Mouse (Mus musculus): Measurements from ENCODE around the gene Rpl24. TPM values are rescaled to one million over a fixed set of nuclear protein-coding genes. Genes with fewer than 3 reads are reported as not detected.
"Not testable (repeated sequence)": the region's sequence is repeated elsewhere in the genome, so short reads cannot be mapped to it uniquely, and the experiment has no call there.

Rpl24 gene
- polyA plus RNA-seq (2015; fragmentation: Nextera tagmentation; extraction: Ambion mirVana): 281 and 346 TPM in 2 replicates

DNA sequence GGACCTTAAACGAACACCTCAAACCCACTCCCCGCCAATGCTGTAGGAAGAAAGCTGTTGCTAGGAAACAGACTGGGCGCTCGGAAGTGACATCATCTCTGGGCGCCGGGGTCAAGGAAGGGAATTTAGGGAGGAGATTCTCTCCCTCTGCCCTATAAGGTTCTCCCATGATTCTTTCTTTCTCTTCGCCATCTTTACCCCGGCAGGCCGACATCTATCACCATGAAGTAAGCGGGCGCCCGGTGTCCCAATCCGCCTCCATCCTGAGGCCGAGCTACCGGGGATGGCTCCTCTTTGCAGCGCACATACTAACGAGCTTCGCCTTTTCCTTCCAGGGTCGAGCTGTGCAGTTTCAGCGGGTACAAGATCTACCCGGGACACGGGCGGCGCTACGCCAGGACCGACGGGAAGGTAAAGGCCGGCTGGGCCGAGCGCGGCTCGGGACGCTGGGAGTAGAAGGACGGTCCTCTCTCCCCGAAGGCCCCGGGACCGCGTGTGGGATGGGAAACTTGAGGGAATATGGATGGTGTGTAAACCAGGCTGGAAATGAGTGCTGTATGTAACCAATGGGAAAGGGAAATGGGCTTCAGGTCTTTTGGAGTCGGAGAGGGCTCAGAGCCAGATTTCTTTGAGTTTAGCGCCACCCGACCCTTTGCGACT is at the start of gene Rpl24:
Gene Rpl24, plus strand, starts transcription at position 64 of the 660 bp plus-strand sequence.
- Histone ChIP-seq H3K9ac (peak within 1 kb of the TSS; percentile 68), H3K27ac (replicated peaks) (peak within 1 kb of the TSS; percentile 79), H3K9me3 (replicated peaks) (no peaks in the 10 kb centered on the region), H3K4me2 (peak within 1 kb of the TSS; percentile 79), H3K36me3 (replicated peaks) (peaks cover 38% of the 10 kb centered on the region), H3K4me1 (replicated peaks) (peaks cover 19% of the 10 kb centered on the region), H3K27me3 (no peaks in the 10 kb centered on the region), H3K4me3 (replicated peaks) (peak within 1 kb of the TSS; percentile 71)
- ATAC-seq (ENCODE audit: insufficient read depth): peak; percentile 86
- WGBS (ENCODE audit: insufficient replicate concordance): under 1% methylated on average over 42 of the region's 42 CpGs

- H3K9me3 ChIP-seq (replicated peaks): no peaks in the 10 kb centered on the region
- peaks cover 7% of the 10 kb centered on the region for H3K4me1 ChIP-seq (replicated peaks)
- no peak overlapping the region for H3K27ac ChIP-seq (replicated peaks)
- no peak overlapping the region for H3K9ac ChIP-seq
- no peak overlapping the region for H3K4me2 ChIP-seq
- no peaks in the 10 kb centered on the region for H3K36me3 ChIP-seq (replicated peaks)
- ATAC-seq (ENCODE audit: insufficient read depth): no peak
- WGBS (ENCODE audit: insufficient replicate concordance): 80% methylated on average over 10 of the region's 10 CpGs
- H3K4me3 ChIP-seq (replicated peaks): no peak overlapping the region
- H3K27me3 ChIP-seq: no peaks in the 10 kb centered on the region
Observed at GRCm38 (mm10) chr16:55922079-55922478, 44.0 kb upstream of the Rpl24 start.

DNA sequence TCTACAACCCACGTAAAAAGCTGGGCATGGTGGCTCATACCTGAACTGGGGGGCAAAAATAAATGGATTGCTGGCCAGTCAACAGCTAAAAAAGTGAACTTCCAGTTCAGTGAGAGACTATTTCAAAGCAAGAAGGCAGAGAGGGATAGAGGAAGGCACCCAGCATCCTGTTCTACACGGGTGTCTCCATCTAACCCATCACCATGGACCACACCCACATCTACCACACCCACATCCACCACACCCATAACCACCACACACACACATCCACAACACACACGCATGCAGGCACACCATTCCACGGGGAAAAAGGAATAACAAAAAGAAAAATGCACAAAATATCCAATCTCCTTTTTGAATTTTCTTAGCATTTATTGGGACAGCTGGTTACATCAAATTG is 42.1 kb upstream of the Rpl24 start:
- peak; percentile 61; the same call in 1 of the 2 replicates for ATAC-seq (ENCODE audit: insufficient read depth)
- H3K36me3 ChIP-seq (replicated peaks): no peaks in the 10 kb centered on the region
- no peaks in the 10 kb centered on the region for H3K27me3 ChIP-seq
- H3K9ac ChIP-seq: no peak overlapping the region
- H3K27ac ChIP-seq (replicated peaks): no peak overlapping the region
- no peaks in the 10 kb centered on the region for H3K9me3 ChIP-seq (replicated peaks)
- no peak overlapping the region for H3K4me3 ChIP-seq (replicated peaks)
- 45% methylated on average over 4 of the region's 4 CpGs for WGBS (ENCODE audit: insufficient replicate concordance)
- H3K4me2 ChIP-seq: no peak overlapping the region
- H3K4me1 ChIP-seq (replicated peaks): peaks cover 7% of the 10 kb centered on the region

DNA sequence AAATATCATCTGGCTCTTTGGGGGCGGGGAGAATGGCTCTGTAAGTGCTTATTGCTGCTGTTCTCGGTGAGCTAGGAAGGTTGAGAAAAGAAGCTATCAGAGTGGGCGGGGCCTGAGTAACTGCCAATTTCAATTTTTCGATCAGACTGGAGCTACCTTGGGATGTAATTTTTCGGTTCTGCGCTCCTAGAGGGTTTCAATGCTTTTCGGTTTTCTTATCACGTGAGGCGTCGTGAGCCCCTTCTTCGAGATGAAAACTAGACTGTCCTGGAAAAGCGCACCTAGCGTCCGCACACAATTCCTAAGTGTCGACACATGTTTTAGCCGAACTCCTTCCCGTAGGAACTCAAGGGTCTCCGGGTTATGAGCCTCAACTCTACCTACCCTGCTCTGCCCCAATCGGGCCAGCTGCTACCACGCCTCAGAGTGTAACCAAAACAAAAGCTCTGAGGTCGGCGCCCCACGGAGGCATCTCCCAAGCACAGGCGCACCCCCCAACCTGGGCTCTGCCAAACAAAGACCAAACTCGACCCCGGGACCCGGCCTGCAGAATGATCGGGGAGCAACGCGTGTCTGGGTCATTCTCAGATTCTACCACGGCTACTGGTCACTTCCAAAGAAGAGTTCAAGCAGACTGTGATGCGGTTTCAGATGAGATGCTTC is 32.3 kb upstream of the Rpl24 start:
- Histone ChIP-seq H3K9me3 (replicated peaks) (no peaks in the 10 kb centered on the region), H3K36me3 (replicated peaks) (no peaks in the 10 kb centered on the region), H3K4me2 (peak overlapping the region; percentile 83), H3K27me3 (no peaks in the 10 kb centered on the region), H3K9ac (peak overlapping the region; percentile 79), H3K4me3 (replicated peaks) (peak overlapping the region; percentile 87), H3K27ac (replicated peaks) (peak overlapping the region; percentile 76), H3K4me1 (replicated peaks) (peaks cover 21% of the 10 kb centered on the region; the same call in 1 of the 2 replicates)
- peak; percentile 11 for ATAC-seq (ENCODE audit: insufficient read depth)
- under 1% methylated on average over 32 of the region's 32 CpGs for WGBS (ENCODE audit: insufficient replicate concordance)

GRCm38 (mm10) chr16:55934453-55935037 is 31.5 kb upstream of the Rpl24 start, which contains the start of gene Cep97:
Gene Cep97, minus strand, starts transcription at chr16:55934855.
- peaks cover 21% of the 10 kb centered on the region; the same call in 1 of the 2 replicates for H3K4me1 ChIP-seq (replicated peaks)
- H3K9me3 ChIP-seq (replicated peaks): no peaks in the 10 kb centered on the region
- peak within 1 kb of the TSS; percentile 83 for H3K4me2 ChIP-seq
- H3K4me3 ChIP-seq (replicated peaks): peak within 1 kb of the TSS; percentile 87
- peak; percentile 100 for ATAC-seq (ENCODE audit: insufficient read depth)
- peak within 1 kb of the TSS; percentile 79 for H3K9ac ChIP-seq
- WGBS (ENCODE audit: insufficient replicate concordance): under 1% methylated on average over 24 of the region's 24 CpGs
- no peaks in the 10 kb centered on the region for H3K27me3 ChIP-seq
- H3K27ac ChIP-seq (replicated peaks): peak within 1 kb of the TSS; percentile 76
- no peaks in the 10 kb centered on the region for H3K36me3 ChIP-seq (replicated peaks)

GRCm38 (mm10) chr16:55938761-55939160 is 27.3 kb upstream of the Rpl24 start:
- no peaks in the 10 kb centered on the region for H3K27me3 ChIP-seq
- no peak overlapping the region for H3K4me3 ChIP-seq (replicated peaks)
- H3K27ac ChIP-seq (replicated peaks): no peak overlapping the region
- H3K9me3 ChIP-seq (replicated peaks): no peaks in the 10 kb centered on the region
- H3K36me3 ChIP-seq (replicated peaks): no peaks in the 10 kb centered on the region
- H3K9ac ChIP-seq: no peak overlapping the region
- no peak for ATAC-seq (ENCODE audit: insufficient read depth)
- 62% methylated on average over 4 of the region's 4 CpGs for WGBS (ENCODE audit: insufficient replicate concordance)
- no peak overlapping the region for H3K4me2 ChIP-seq
- 0 out of 2 replicates have a peak, but pooled peaks cover 3% of the 10 kb centered on the region for H3K4me1 ChIP-seq (replicated peaks)

GRCm38 (mm10) chr16:55939703-55940102 is 26.4 kb upstream of the Rpl24 start:
- ATAC-seq (ENCODE audit: insufficient read depth): 0 out of 2 replicates have a peak, but pooled peaks have one; percentile 41
- Histone ChIP-seq H3K9ac (no peak overlapping the region), H3K36me3 (replicated peaks) (no peaks in the 10 kb centered on the region), H3K27me3 (no peaks in the 10 kb centered on the region), H3K9me3 (replicated peaks) (no peaks in the 10 kb centered on the region), H3K4me2 (no peak overlapping the region), H3K4me1 (replicated peaks) (0 out of 2 replicates have a peak, but pooled peaks cover 3% of the 10 kb centered on the region), H3K27ac (replicated peaks) (no peak overlapping the region), H3K4me3 (replicated peaks) (no peak overlapping the region)
- 67% methylated on average over 6 of the region's 6 CpGs for WGBS (ENCODE audit: insufficient replicate concordance)

- Histone ChIP-seq H3K4me1 (replicated peaks) (no peaks in the 10 kb centered on the region), H3K4me2 (no peak overlapping the region), H3K9me3 (replicated peaks) (no peaks in the 10 kb centered on the region), H3K36me3 (replicated peaks) (no peaks in the 10 kb centered on the region), H3K27ac (replicated peaks) (no peak overlapping the region), H3K27me3 (no peaks in the 10 kb centered on the region), H3K9ac (no peak overlapping the region), H3K4me3 (replicated peaks) (no peak overlapping the region)
- ATAC-seq (ENCODE audit: insufficient read depth): no peak
- 77% methylated on average over 4 of the region's 4 CpGs for WGBS (ENCODE audit: insufficient replicate concordance)
Observed at GRCm38 (mm10) chr16:55940781-55941180, 25.3 kb upstream of the Rpl24 start.

DNA sequence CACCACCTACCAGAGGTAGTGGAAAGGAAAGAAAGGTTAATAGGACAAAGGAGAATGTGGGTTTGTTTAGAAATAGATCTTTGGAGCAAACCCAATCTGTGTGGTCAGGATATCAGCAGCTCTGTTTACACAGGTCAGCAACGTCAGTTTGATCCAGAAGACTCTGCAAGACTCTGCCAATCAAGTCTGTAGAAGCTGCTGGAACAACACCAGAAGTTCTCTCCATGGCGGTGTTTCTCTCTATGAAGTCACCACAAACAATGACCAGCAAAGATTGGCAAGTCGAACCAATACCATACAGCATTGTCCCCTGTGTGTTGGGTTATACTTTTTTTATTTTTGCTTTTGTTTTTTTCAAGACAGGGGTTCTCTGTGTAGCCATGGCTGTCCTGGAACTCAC is 18.8 kb upstream of the Rpl24 start:
- no peak for ATAC-seq (ENCODE audit: insufficient read depth)
- H3K4me2 ChIP-seq: no peak overlapping the region
- no peaks in the 10 kb centered on the region for H3K27me3 ChIP-seq
- no peaks in the 10 kb centered on the region for H3K9me3 ChIP-seq (replicated peaks)
- H3K27ac ChIP-seq (replicated peaks): no peak overlapping the region
- no peak overlapping the region for H3K9ac ChIP-seq
- H3K4me3 ChIP-seq (replicated peaks): no peak overlapping the region
- WGBS (ENCODE audit: insufficient replicate concordance): 40% methylated on average over 3 of the region's 3 CpGs
- H3K36me3 ChIP-seq (replicated peaks): no peaks in the 10 kb centered on the region
- H3K4me1 ChIP-seq (replicated peaks): peaks cover 8% of the 10 kb centered on the region

DNA sequence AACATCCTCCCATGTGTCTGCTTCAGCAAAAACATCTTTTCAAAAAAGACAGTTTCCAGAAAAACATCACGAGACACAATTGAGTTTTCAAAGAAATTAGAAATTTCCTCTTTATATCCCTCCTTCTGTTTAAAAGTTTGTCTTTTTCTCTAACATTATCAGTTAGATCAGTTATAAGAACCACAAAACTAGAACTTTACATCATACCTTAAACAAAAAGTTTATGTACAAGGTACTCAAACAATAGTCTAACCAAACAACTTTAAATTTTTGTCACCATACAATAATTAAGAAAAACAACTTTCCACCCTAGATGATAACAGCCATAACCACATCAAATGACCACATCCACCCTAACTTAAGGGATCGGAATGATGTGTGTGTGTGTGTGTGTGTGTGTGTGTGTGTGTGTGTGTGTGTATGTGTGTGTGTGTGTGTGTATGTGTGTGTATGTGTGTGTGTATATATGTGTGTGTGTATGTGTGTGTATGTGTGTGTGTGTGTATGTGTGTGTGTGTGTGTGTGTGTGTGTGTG is 18.1 kb upstream of the Rpl24 start:
- H3K4me2 ChIP-seq; ATAC-seq (ENCODE audit: insufficient read depth); H3K4me3 ChIP-seq (replicated peaks); H3K36me3 ChIP-seq (replicated peaks); H3K27me3 ChIP-seq; H3K27ac ChIP-seq (replicated peaks); H3K9me3 ChIP-seq (replicated peaks); H3K4me1 ChIP-seq (replicated peaks); H3K9ac ChIP-seq: not testable (repeated sequence)
- 72% methylated on average over 2 of the region's 2 CpGs for WGBS (ENCODE audit: insufficient replicate concordance)

GRCm38 (mm10) chr16:55948963-55949362 is 17.1 kb upstream of the Rpl24 start:
- H3K9ac ChIP-seq: no peak overlapping the region

More at GRCm38 (mm10) chr16:55948963-55949362, 17.1 kb upstream of the Rpl24 start:
- Histone ChIP-seq H3K4me3 (replicated peaks) (no peak overlapping the region), H3K4me1 (replicated peaks) (peaks cover 8% of the 10 kb centered on the region), H3K27me3 (no peaks in the 10 kb centered on the region), H3K36me3 (replicated peaks) (no peaks in the 10 kb centered on the region), H3K27ac (replicated peaks) (no peak overlapping the region), H3K9me3 (replicated peaks) (no peaks in the 10 kb centered on the region), H3K4me2 (no peak overlapping the region; the same call in 1 of the 2 replicates)
- no peak for ATAC-seq (ENCODE audit: insufficient read depth)
- WGBS (ENCODE audit: insufficient replicate concordance): 12% methylated on average over 7 of the region's 7 CpGs

Measured in liver, embryonic 15.5 days (tissue).